Mouse (Mus musculus): Measurements from ENCODE around the gene Ddrgk1. TPM values are rescaled to one million over a fixed set of nuclear protein-coding genes. Genes with fewer than 3 reads are reported as not detected.
A peak's percentile ranks its signal among the peaks of the same experiment; 100 is the strongest.

Gene Ddrgk1
- polyA plus RNA-seq, 1 experiment from 2014 or later = 41.3 TPM

DNA sequence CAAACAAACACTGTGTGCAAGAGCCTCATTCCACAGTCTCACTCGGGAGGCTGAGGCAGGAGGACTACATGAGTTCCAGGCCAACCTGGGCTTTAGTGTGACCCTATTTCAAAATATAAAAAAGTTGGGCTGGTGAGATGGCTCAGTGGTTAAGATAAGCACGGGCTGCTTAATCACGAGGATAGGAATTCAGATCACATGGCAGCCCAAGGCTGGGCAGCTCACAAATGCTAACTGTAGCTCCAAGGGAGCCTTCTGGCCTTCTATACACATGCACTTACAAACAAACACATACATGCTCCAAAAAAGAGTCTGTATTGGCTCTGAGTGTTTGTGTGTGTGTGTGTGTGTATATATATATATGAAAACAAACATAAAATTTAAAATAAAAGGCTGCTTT is 29.1 kb upstream of the Ddrgk1 start:
- H3K4me2 ChIP-seq = no peak overlapping the region
- no peaks in the 10 kb centered on the region for H3K36me3 ChIP-seq (ENCODE audit: control insufficient read depth, insufficient read depth, low read length)
- ATAC-seq (replicated peaks; ENCODE audit: insufficient number of reproducible peaks, low FRiP score, low TSS enrichment) = no peak
- no peak overlapping the region for H3K9ac ChIP-seq (ENCODE audit: low read depth, low read length)
- H3K27ac ChIP-seq (ENCODE audit: low read depth, low read length) = no peak overlapping the region
- WGBS (ENCODE audit: insufficient replicate concordance) = 31% methylated on average over 3 of the region's 3 CpGs
- H3K4me1 ChIP-seq (ENCODE audit: control insufficient read depth, insufficient read depth, low read length) = no peaks in the 10 kb centered on the region
- H3K9me3 ChIP-seq (replicated peaks; ENCODE audit: control insufficient read depth, low read length) = no peaks in the 10 kb centered on the region
- peaks cover 36% of the 10 kb centered on the region for H3K27me3 ChIP-seq (ENCODE audit: control insufficient read depth, insufficient read depth, low read length)
- no peak overlapping the region for H3K4me3 ChIP-seq (ENCODE audit: low read depth, low read length)

DNA sequence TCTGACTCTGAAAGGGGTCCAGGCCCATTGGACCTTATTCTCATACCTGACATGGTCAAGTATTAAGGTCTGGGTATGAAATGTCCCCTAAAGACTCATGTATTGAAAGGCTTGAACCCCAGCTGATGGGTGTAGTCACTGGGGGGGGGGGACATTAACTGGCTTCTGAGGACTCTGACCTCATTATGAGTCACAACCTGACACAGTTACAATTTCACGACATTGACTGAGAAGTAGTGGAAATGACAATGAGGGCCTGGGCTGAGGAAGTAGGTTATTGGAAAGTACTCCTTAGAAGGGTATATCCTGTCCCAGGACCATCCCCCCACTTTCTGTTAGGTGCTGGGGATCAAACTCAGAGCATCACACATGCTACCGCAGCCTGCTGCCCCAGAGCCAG is 24.6 kb upstream of the Ddrgk1 start:
- ATAC-seq (replicated peaks; ENCODE audit: insufficient number of reproducible peaks, low FRiP score, low TSS enrichment) = no peak
- no peak overlapping the region for H3K9ac ChIP-seq (ENCODE audit: low read depth, low read length)
- no peak overlapping the region for H3K4me2 ChIP-seq
- no peaks in the 10 kb centered on the region; the same call in 1 of the 2 replicates for H3K36me3 ChIP-seq (ENCODE audit: control insufficient read depth, insufficient read depth, low read length)
- no peaks in the 10 kb centered on the region for H3K9me3 ChIP-seq (replicated peaks; ENCODE audit: control insufficient read depth, low read length)
- no peak overlapping the region for H3K27ac ChIP-seq (ENCODE audit: low read depth, low read length)
- 0 out of 2 replicates have a peak, but pooled peaks cover under 1% of the 10 kb centered on the region for H3K27me3 ChIP-seq (ENCODE audit: control insufficient read depth, insufficient read depth, low read length)
- H3K4me3 ChIP-seq (ENCODE audit: low read depth, low read length) = no peak overlapping the region
- WGBS (ENCODE audit: insufficient replicate concordance) = 58% methylated on average over 2 of the region's 2 CpGs
- H3K4me1 ChIP-seq (ENCODE audit: control insufficient read depth, insufficient read depth, low read length) = no peaks in the 10 kb centered on the region

DNA sequence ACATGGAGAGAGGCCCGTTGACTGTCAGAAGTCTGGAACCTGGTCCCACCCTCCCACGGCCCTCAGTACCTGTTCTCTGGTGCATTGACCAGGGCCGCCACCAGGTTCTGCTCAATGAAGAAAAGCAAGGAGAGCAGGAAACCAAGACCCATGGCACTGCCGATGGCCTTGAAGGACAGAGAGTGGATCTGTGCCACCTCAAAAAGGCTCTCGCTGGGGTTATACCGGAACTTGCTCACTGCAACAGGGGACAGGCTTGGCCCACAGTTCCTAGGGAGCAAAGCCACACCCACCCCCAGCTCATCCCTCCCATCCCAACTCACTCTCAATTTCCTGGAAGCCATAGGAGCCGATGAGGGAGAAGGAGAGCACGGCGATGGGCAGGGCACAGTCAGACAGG is 21.0 kb upstream of the Ddrgk1 start:
- no peaks in the 10 kb centered on the region for H3K9me3 ChIP-seq (replicated peaks; ENCODE audit: control insufficient read depth, low read length)
- H3K36me3 ChIP-seq (ENCODE audit: control insufficient read depth, insufficient read depth, low read length) = peaks cover 11% of the 10 kb centered on the region; the same call in 1 of the 2 replicates
- 81% methylated on average over 9 of the region's 9 CpGs for WGBS (ENCODE audit: insufficient replicate concordance)
- ATAC-seq (replicated peaks; ENCODE audit: insufficient number of reproducible peaks, low FRiP score, low TSS enrichment) = no peak
- no peak overlapping the region for H3K9ac ChIP-seq (ENCODE audit: low read depth, low read length)
- no peak overlapping the region for H3K27ac ChIP-seq (ENCODE audit: low read depth, low read length)
- H3K4me3 ChIP-seq (ENCODE audit: low read depth, low read length) = no peak overlapping the region
- no peaks in the 10 kb centered on the region for H3K27me3 ChIP-seq (ENCODE audit: control insufficient read depth, insufficient read depth, low read length)
- H3K4me2 ChIP-seq = no peak overlapping the region
- no peaks in the 10 kb centered on the region for H3K4me1 ChIP-seq (ENCODE audit: control insufficient read depth, insufficient read depth, low read length)

DNA sequence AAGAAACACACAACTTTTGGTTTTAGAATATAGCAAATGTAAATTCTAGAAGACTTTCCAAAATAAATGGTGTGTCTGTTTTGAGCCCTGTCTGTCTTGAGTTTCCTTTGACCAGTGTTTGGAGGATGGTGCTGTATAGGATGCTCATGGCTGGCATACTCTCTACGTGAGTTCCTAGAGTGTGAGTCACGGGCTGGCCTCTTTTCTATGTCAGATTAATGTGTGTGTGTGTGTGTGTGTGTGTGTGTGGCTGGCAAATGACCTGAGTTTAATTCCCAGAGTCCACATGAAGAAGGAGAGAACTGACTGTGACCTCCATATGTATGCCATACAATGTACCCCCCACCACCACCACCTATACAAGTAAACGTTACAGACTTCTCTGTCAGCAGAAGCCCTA is 17.1 kb upstream of the Ddrgk1 start:
- H3K9ac ChIP-seq (ENCODE audit: low read depth, low read length) = no peak overlapping the region
- H3K4me2 ChIP-seq = no peak overlapping the region
- no peak for ATAC-seq (replicated peaks; ENCODE audit: insufficient number of reproducible peaks, low FRiP score, low TSS enrichment)
- no peak overlapping the region for H3K4me3 ChIP-seq (ENCODE audit: low read depth, low read length)
- H3K9me3 ChIP-seq (replicated peaks; ENCODE audit: control insufficient read depth, low read length) = no peaks in the 10 kb centered on the region
- no peak overlapping the region for H3K27ac ChIP-seq (ENCODE audit: low read depth, low read length)
- 89% methylated on average over 3 of the region's 3 CpGs for WGBS (ENCODE audit: insufficient replicate concordance)
- peaks cover 29% of the 10 kb centered on the region; the same call in 1 of the 2 replicates for H3K36me3 ChIP-seq (ENCODE audit: control insufficient read depth, insufficient read depth, low read length)
- no peaks in the 10 kb centered on the region for H3K27me3 ChIP-seq (ENCODE audit: control insufficient read depth, insufficient read depth, low read length)
- no peaks in the 10 kb centered on the region for H3K4me1 ChIP-seq (ENCODE audit: control insufficient read depth, insufficient read depth, low read length)

DNA sequence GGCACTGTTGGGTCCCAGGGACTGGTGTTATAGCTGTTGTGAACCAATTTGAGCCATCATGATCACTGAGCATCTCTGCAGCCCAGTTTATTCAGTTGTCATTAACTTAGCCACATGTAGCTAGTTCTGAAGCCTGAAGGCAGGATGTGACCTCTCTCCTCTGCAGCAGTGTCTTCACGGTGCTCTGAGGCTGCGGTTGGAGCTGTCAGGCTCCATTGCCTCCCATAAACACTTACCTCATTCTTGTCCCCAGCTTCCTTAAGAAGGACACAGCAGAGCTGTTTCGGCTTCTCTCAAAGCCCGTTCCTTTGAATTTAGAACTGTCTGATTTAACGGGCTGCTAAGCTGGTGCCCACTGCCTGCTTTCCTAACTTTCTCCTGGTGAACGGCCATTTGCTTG is 15.4 kb upstream of the Ddrgk1 start:
- Histone ChIP-seq H3K27me3 (ENCODE audit: control insufficient read depth, insufficient read depth, low read length) (no peaks in the 10 kb centered on the region), H3K4me3 (ENCODE audit: low read depth, low read length) (no peak overlapping the region), H3K36me3 (ENCODE audit: control insufficient read depth, insufficient read depth, low read length) (peaks cover 37% of the 10 kb centered on the region), H3K4me1 (ENCODE audit: control insufficient read depth, insufficient read depth, low read length) (no peaks in the 10 kb centered on the region), H3K27ac (ENCODE audit: low read depth, low read length) (no peak overlapping the region), H3K4me2 (no peak overlapping the region), H3K9me3 (replicated peaks; ENCODE audit: control insufficient read depth, low read length) (no peaks in the 10 kb centered on the region), H3K9ac (ENCODE audit: low read depth, low read length) (no peak overlapping the region)
- ATAC-seq (replicated peaks; ENCODE audit: insufficient number of reproducible peaks, low FRiP score, low TSS enrichment) = no peak
- WGBS (ENCODE audit: insufficient replicate concordance) = 94% methylated on average over 6 of the region's 6 CpGs

DNA sequence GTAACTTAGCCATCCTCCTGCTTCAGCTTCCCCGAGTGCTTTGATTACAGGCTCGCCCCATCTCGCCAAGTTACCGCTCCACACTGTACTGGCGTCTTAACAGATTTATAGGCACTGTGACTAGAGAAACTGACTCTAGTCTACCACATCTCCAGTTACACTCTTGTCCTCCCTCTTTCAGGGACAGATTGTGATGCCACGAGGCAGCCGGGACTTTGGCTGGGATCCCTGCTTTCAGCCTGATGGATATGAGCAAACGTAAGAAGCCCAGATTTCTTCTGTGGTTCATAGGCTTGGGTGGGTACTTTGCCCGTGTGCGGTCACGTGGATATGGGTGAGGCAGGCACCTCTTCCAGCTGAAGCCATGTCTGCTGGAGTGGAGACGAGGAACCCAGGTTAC is 14.7 kb upstream of the Ddrgk1 start:
- Histone ChIP-seq H3K4me1 (ENCODE audit: control insufficient read depth, insufficient read depth, low read length) (no peaks in the 10 kb centered on the region), H3K27ac (ENCODE audit: low read depth, low read length) (no peak overlapping the region), H3K9me3 (replicated peaks; ENCODE audit: control insufficient read depth, low read length) (no peaks in the 10 kb centered on the region), H3K27me3 (ENCODE audit: control insufficient read depth, insufficient read depth, low read length) (no peaks in the 10 kb centered on the region), H3K4me2 (no peak overlapping the region), H3K36me3 (ENCODE audit: control insufficient read depth, insufficient read depth, low read length) (peaks cover 41% of the 10 kb centered on the region), H3K4me3 (ENCODE audit: low read depth, low read length) (no peak overlapping the region), H3K9ac (ENCODE audit: low read depth, low read length) (no peak overlapping the region)
- WGBS (ENCODE audit: insufficient replicate concordance) = 92% methylated on average over 12 of the region's 12 CpGs
- no peak for ATAC-seq (replicated peaks; ENCODE audit: insufficient number of reproducible peaks, low FRiP score, low TSS enrichment)

DNA sequence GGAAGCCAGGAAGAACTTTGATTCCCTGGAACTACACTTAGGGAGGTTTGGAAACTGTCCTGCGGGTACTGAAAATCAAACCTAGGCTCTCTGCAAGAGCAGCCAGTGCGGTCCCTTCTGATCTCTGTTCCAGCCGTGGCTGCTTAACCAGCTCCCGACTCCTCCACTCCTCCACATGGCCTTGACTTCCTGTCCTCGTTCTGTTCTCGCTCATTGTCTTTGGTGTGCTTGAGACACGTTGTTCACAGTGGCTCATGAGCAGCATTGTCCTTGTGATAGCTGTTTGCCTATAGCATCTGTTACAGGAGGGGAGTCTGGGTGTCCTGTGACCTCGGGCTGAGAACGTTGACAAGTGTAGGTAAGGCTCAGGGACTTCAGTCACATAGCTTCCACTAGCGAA is 12.8 kb upstream of the Ddrgk1 start:
- Histone ChIP-seq H3K9me3 (replicated peaks; ENCODE audit: control insufficient read depth, low read length) (no peaks in the 10 kb centered on the region), H3K9ac (ENCODE audit: low read depth, low read length) (no peak overlapping the region), H3K36me3 (ENCODE audit: control insufficient read depth, insufficient read depth, low read length) (peaks cover 49% of the 10 kb centered on the region), H3K4me2 (no peak overlapping the region), H3K4me1 (ENCODE audit: control insufficient read depth, insufficient read depth, low read length) (no peaks in the 10 kb centered on the region), H3K27ac (ENCODE audit: low read depth, low read length) (no peak overlapping the region), H3K4me3 (ENCODE audit: low read depth, low read length) (no peak overlapping the region), H3K27me3 (ENCODE audit: control insufficient read depth, insufficient read depth, low read length) (no peaks in the 10 kb centered on the region)
- 82% methylated on average over 10 of the region's 10 CpGs for WGBS (ENCODE audit: insufficient replicate concordance)
- ATAC-seq (replicated peaks; ENCODE audit: insufficient number of reproducible peaks, low FRiP score, low TSS enrichment) = no peak

DNA sequence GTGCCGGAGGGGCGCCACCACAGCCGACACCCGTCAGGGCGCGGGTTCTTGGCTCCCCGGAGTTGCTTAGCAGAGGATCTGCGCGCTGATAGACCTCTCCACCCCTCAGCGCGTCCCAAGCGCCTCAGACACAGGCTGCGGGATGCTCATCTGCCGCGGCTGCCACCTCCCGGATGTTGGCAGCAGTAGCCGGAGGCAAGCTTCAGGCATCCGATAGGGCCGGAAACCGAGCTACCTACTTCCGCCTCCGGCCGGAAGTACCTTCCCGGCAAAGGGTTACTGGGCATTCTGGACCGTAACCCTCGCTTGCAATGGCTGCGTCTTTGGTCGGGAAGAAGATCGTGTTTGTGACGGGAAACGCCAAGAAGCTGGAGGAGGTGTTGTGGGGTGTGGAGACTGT is 3.1 kb upstream of the Ddrgk1 start, which contains the start of gene Itpa:
TSS of gene Itpa (plus strand) at position 52 of the 400 bp plus-strand sequence.
- under 1% methylated on average over 31 of the region's 31 CpGs for WGBS (ENCODE audit: insufficient replicate concordance)
- peak within 1 kb of the TSS; percentile 71 for H3K9ac ChIP-seq (ENCODE audit: low read depth, low read length)
- ATAC-seq (replicated peaks; ENCODE audit: insufficient number of reproducible peaks, low FRiP score, low TSS enrichment) = peak; percentile 56

DNA sequence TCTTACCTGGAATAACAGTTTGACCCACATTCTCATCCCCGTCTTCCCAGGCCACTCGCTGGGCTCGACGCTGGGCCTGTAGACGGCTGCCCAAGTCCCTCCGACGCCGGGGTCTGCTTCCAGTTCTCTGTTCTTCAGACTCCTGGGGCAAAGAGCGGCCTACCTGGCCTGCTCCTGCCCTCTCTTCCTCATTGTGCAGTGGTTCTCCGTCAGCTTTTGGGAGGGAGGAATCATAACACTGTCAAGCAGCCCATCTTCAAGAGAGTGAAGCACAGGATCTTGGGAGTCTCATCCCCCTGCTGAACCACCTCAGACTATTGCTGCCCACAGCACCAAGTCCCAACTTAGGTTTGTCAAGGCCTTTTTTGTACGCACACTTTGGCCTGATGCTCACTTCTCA is 1.1 kb downstream of the Ddrgk1 start:
- peak overlapping the region; percentile 52 for H3K4me3 ChIP-seq (ENCODE audit: low read depth, low read length)

More for the DNA sequence above, 3.1 kb upstream of the Ddrgk1 start, which contains the start of gene Itpa:
- peak within 1 kb of the TSS; percentile 67 for H3K27ac ChIP-seq (ENCODE audit: low read depth, low read length)
- H3K9me3 ChIP-seq (replicated peaks; ENCODE audit: control insufficient read depth, low read length) = no peaks in the 10 kb centered on the region
- peaks cover 5% of the 10 kb centered on the region; the same call in 1 of the 2 replicates for H3K36me3 ChIP-seq (ENCODE audit: control insufficient read depth, insufficient read depth, low read length)
- H3K27me3 ChIP-seq (ENCODE audit: control insufficient read depth, insufficient read depth, low read length) = no peaks in the 10 kb centered on the region
- H3K4me1 ChIP-seq (ENCODE audit: control insufficient read depth, insufficient read depth, low read length) = peaks cover 15% of the 10 kb centered on the region
- peak within 1 kb of the TSS; percentile 66 for H3K4me3 ChIP-seq (ENCODE audit: low read depth, low read length)
- H3K4me2 ChIP-seq = peak within 1 kb of the TSS; percentile 94

More for the DNA sequence above, 1.1 kb downstream of the Ddrgk1 start:
- 86% methylated on average over 11 of the region's 11 CpGs for WGBS (ENCODE audit: insufficient replicate concordance)
- Histone ChIP-seq H3K9ac (ENCODE audit: low read depth, low read length) (peak overlapping the region; percentile 35; the same call in 1 of the 2 replicates), H3K4me2 (peak overlapping the region; percentile 80), H3K36me3 (ENCODE audit: control insufficient read depth, insufficient read depth, low read length) (peaks cover 11% of the 10 kb centered on the region; the same call in 1 of the 2 replicates), H3K9me3 (replicated peaks; ENCODE audit: control insufficient read depth, low read length) (no peaks in the 10 kb centered on the region), H3K27ac (ENCODE audit: low read depth, low read length) (no peak overlapping the region), H3K4me1 (ENCODE audit: control insufficient read depth, insufficient read depth, low read length) (peaks cover 13% of the 10 kb centered on the region), H3K27me3 (ENCODE audit: control insufficient read depth, insufficient read depth, low read length) (no peaks in the 10 kb centered on the region)
- ATAC-seq (replicated peaks; ENCODE audit: insufficient number of reproducible peaks, low FRiP score, low TSS enrichment) = no peak

Data from heart, embryonic 11.5 days (tissue).